Mouse (Mus musculus) bone marrow, adult 2 months (tissue): ENCODE measurements around the gene Tmem87b.

Experiments used
- CTCF ChIP-seq: fragments of 200-500 bp; IDR thresholded peaks from 2 replicates; pipeline ENCODE4 v1.5.1; 2011; ENCODE audit warnings: low read length, control low read depth; ENCODE audit not compliant: control insufficient read depth, insufficient read depth
- POLR2A ChIP-seq: fragments of 200-500 bp; IDR thresholded peaks from 2 replicates; pipeline ENCODE4 v1.6.1; 2011; ENCODE audit warnings: low read depth, mild to moderate bottlenecking, control low read depth, low read length, borderline replicate concordance; ENCODE audit not compliant: control insufficient read depth

- TF ChIP-seq POLR2A (no peak), CTCF (no peak)
These were observed 85.7 kb downstream of the Tmem87b start for GRCm38 (mm10) chr2:128903661-128904060.
